Mouse (Mus musculus): Measurements from ENCODE around the gene C130026I21Rik. TPM values are rescaled to one million over a fixed set of nuclear protein-coding genes. Genes with fewer than 3 reads are reported as not detected.
"Not testable (repeated sequence)": the region's sequence is repeated elsewhere in the genome, so short reads cannot be mapped to it uniquely, and the experiment has no call there.

Gene C130026I21Rik
- 1.1 TPM in 1 of 2 replicates, not detected in the other for total RNA-seq (2021)
- long read RNA-seq, partial matches to known transcripts = 0 of 1 reads
- long read RNA-seq, other reads (novel, unspliced or antisense) = 1 of 1 reads

DNA sequence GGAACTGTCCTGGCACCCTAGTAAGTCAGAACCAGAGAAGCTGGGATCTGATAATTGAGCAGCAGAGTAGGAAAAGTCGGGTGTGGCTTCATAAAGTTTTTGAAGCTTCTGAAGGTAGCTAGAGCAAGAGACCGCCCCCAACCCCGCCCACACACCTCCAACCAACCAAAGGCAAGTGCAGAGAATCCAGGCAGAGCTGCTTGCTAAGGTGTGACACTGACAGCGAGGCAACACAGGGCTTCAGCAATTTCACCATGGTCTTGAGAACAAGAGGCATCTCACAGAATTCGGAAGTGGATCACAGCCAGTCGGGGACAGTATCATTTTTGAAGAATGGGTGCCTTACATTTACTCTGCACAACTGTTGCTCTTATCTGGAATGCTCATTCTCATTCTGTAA is at the start of gene C130026I21Rik:
Gene C130026I21Rik (minus strand): TSS at position 101 of the 400 bp plus-strand sequence.
- DNase-seq = not testable (repeated sequence)

GRCm38 (mm10) chr1:85287063-85287462 is 16.7 kb upstream of the C130026I21Rik start:
- DNase-seq = peak; percentile 8

- DNase-seq = not testable (repeated sequence)
These were observed 6.1 kb upstream of the C130026I21Rik start for GRCm38 (mm10) chr1:85276421-85276820.

DNA sequence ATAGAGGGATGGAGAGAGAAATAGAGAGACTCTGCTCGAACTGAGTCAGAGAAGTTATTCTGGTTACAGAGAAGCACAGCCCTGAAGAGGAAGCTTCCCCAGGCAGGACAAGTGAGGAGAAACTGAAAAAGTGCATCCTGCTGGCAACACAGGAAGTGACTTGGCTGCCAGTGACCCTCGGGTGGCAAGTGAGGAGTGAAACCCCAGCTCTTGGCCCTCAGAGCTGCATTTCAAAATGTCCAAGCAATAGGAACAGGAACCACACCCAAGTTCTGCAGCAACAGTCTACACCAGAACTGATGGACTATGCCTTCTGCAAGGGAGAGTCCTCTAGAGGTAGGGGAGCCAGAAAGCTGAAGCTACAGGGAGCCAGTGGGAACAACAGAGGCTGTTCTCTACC is 11.7 kb downstream of the C130026I21Rik start:
- peak; percentile 11 for DNase-seq

DNA sequence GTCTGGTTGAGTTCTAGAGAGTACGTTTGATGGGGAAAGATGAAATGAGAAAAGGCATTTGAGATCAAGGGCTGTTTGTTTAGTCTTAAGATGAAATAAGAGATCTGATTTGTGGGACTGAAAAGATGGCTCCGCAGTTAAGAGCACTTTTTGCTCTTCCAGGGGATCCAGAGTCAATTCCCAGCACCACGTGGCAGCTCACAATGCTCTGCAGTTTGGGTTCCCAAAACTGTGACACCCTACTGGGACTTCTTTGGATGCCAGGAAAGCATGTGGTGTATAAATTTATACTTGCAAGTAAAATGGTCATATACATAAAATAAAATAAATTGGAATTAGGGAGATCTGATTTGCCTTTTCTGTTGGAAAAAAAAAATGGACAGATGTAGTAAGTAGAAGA is 15.1 kb downstream of the C130026I21Rik start:
- not testable (repeated sequence) for DNase-seq

GRCm38 (mm10) chr1:85251211-85251610 is 19.2 kb downstream of the C130026I21Rik start:
- DNase-seq = not testable (repeated sequence)

DNA sequence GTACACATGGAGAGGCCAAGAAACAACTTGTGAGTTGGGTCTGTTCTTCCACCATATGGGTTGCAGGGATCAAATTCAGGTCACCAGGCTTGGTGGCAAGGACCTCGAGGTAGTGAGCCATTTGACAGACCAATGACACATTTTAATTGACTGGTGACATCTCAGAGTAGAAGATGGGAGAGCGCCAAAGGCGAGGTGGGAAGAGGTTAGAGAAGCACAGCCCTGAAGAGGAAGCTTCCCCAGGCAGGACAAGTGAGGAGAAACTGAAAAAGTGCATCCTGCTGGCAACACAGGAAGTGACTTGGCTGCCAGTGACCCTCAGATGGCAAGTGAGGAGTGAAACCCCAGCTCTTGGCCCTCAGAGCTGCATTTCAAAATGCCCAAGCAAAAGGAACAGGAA is 21.4 kb downstream of the C130026I21Rik start:
- not testable (repeated sequence) for DNase-seq

- not testable (repeated sequence) for DNase-seq
These were observed 23.4 kb downstream of the C130026I21Rik start for GRCm38 (mm10) chr1:85246776-85247460.

GRCm38 (mm10) chr1:85246266-85246665 is 24.1 kb downstream of the C130026I21Rik start:
- not testable (repeated sequence) for DNase-seq

- DNase-seq = not testable (repeated sequence)
These were observed 25.4 kb downstream of the C130026I21Rik start for GRCm38 (mm10) chr1:85244941-85245340.

- DNase-seq = not testable (repeated sequence)
These were observed 27.3 kb downstream of the C130026I21Rik start for GRCm38 (mm10) chr1:85243023-85243422.

DNA sequence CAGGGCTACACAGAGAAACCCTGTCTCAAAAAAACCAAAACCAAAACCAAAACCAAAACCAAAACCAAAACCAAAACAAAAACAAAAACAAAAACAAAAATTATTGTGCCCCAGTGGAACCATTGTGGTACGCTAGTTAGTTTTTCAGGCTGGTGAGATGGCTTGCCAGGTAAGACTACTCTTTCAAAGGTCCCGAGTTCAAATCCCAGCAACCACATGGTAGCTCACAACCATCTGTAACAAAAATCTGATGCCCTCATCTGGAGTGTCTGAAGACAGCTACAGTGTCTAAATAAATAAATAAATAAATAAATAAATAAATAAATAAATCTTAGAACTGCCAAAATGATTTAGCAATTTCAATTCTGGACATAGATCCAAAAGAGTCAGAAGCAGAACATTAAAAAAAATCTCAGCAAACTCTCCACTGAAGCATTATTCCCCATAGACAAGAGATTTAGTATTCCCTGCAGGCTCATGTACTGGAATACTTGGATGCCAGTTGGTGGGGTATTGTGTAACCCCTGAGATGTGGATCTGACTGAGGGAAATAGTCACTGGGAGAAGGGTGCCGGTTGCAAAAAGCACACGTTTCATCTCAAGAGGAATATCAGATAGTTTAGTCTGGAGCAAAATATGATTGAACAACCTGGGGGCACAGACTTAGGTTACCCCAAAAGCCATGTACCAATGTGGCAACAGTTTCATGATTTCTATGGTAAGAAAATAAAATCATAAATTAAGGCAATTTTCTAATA is 31.2 kb downstream of the C130026I21Rik start:
- DNase-seq = not testable (repeated sequence)

DNA sequence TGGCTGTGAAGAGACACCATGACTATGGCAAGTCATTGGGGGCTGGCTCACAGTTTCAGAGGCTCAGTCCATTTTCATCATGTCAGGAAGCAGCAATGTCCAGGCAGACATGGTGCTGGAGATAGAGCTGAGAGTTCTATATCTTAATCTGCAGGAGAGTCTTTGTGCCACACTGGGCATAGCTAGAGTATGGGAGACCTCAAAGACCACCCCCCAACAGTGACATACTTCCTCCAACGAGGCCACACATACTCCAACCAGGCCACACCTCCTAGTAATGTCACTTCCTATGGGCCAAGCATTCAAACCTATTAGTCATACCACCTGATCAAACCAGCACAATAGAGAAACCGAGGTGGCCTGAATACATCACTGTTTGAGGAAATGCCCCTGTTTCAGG is 63.8 kb downstream of the C130026I21Rik start:
- DNase-seq = not testable (repeated sequence)

DNA sequence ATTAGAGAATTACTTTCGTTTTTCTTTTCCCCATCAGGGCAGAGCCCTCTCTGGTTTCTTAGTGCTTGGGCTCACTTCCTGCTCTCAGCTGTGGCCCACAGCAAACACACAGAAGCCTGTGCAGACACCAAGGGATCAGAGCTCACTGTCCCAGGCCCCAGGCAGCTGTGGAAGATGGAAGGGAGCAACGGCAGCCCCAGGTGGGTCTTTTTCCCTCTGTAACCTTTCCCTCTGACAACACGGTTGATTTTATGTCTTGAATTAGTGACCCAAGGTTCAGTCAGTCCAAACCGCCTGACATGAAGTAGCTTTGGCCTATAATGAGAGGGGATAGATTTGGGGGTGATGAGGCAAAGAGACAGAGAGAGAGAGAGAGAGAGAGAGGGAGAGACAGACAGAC is 70.8 kb downstream of the C130026I21Rik start:
- not testable (repeated sequence) for DNase-seq

DNA sequence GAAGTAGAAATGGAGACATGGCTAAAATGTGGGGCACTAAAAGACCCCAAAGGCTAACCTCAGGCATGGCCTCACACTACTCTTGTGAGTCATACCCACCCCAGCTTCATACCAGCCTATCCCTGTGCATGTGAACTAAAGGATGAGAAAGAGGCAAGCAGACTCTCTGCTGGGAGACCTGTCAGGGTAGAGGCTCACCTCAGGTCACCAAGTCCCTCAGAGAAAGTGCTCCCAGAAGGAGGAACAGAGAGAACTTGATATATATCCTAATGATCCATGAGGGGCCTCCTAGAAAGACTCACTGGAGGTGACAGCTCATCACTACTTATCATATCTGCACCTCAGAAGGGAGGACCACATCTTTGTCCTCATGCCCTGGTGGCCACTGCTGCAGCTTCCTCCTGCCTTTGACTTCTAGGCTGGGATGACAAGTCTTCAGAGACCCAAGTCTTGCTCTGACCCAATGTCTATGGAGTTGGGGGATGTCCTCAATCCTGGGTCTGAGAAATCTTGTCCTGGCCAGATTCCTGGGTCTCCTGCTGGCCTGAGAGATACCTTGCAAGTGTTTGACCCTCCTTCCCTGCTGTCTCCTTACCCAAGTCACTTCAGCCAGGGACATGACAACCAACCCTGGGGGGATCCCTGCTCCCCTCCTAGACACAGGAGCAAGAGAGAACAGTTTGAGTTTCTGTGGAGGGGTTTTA is 71.6 kb downstream of the C130026I21Rik start:
- not testable (repeated sequence) for DNase-seq

GRCm38 (mm10) chr1:85196732-85197131 is 73.6 kb downstream of the C130026I21Rik start:
- DNase-seq = not testable (repeated sequence)

DNA sequence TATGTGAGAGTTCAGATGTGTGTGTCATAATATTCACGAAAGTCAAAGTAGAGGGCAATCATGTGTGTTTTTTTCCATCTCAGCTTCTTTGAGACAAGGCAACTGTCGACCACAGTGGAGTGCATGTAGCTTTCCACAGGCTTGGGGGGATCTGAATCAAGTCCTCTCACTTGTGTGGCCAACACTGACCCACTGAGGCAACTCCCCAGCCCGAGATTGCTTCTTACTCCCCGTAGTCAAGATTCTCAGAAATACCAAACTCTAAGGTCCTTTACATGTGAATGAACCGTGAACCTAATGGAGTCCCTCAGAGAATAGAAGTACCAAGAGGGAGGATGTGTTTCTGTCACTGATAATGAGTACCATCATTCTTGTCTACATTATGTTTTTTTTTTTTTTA is 76.6 kb downstream of the C130026I21Rik start:
- not testable (repeated sequence) for DNase-seq

DNA sequence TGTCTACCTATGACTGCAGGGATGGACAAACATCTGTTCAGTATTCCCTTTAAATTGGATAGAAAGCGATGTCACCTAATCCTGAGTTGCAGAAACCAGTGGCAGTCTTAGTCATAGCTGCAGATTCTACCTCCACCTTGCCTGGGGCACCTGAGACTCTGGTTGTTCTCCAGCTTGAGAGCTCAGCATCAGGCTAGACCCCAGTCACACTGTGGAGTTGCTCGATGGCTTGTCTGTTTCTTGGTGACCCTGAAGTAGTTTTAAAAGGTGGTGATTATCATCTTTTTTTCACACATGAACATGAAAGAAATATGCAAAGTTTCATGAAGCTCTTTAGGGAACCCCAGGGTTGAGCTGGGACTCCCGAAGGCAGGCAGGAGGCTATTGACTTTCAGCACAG is 88.4 kb downstream of the C130026I21Rik start:
- not testable (repeated sequence) for DNase-seq

GRCm38 (mm10) chr1:85178971-85179370 is 91.4 kb downstream of the C130026I21Rik start:
- not testable (repeated sequence) for DNase-seq

- not testable (repeated sequence) for DNase-seq
These were observed 107.5 kb downstream of the C130026I21Rik start for GRCm38 (mm10) chr1:85162841-85163240.

- not testable (repeated sequence) for DNase-seq
These were observed 115.2 kb downstream of the C130026I21Rik start for GRCm38 (mm10) chr1:85155151-85155550.

- not testable (repeated sequence) for DNase-seq
These were observed 136.7 kb downstream of the C130026I21Rik start for GRCm38 (mm10) chr1:85133671-85134070.
